Mouse (Mus musculus) kidney, postnatal 4 days (tissue): ENCODE results near the gene Ptchd4.

ENCODE experiments used
- DNase-seq, 2 experiments: peaks; one replicate each; pipeline ENCODE4 v3.0.0; 2021; ENCODE audit warnings: mixed read lengths in 2 of 2

Gene Ptchd4

GRCm38 (mm10) chr17:42430380-42430779 lies 114.6 kb downstream of the Ptchd4 start:
- DNase-seq, result no peak

- DNase-seq, result no peak
These were observed 136.5 kb downstream of the Ptchd4 start for GRCm38 (mm10) chr17:42452235-42452634.

GRCm38 (mm10) chr17:42456441-42456840 lies 140.7 kb downstream of the Ptchd4 start:
- DNase-seq, result no peak

GRCm38 (mm10) chr17:42462726-42463125 lies 147.0 kb downstream of the Ptchd4 start:
- no peak for DNase-seq

- DNase-seq, result no peak
These were observed 164.6 kb downstream of the Ptchd4 start for GRCm38 (mm10) chr17:42480173-42480991.

- no peak for DNase-seq
These were observed 193.9 kb downstream of the Ptchd4 start for GRCm38 (mm10) chr17:42509356-42510262.

- DNase-seq, result peak in 1 of 2 experiments; percentile 3
These were observed 214.4 kb downstream of the Ptchd4 start for GRCm38 (mm10) chr17:42530147-42530546.

GRCm38 (mm10) chr17:42549578-42549977 lies 233.8 kb downstream of the Ptchd4 start:
- no peak for DNase-seq
